8 mouse cellular contexts compared by ENCODE assay signal in genomic region chr15:82255944-82256383, GRCm38 (mm10). TPM values are rescaled to one million over a fixed set of nuclear protein-coding genes. Genes with fewer than 3 reads are reported as not detected.
DNase-seq lines count a peak whose midpoint lies in the region; TF ChIP-seq lines count a peak whose summit lies in the region.

No protein-coding gene starts in this region.

- no peak for TF ChIP-seq POLR2A in CH12.LX (IDR thresholded peaks at IDR 0.05; ENCODE audit: low read depth, low read length)

- in situ Hi-C loops in CH12.LX (cut with MboI; ENCODE audit: low pct_ligation_motif_present, low pct_unique_long_range_greater_than_20kb, low sequenced_read_pairs): loop anchor here (25.0 kb wide), 1 partner anchor 831 kb away; the partner anchor contains the start of gene Serhl

- dilution Hi-C loops in CH12.LX (cut with MboI; ENCODE audit: extremely low pct_ligation_motif_present, extremely low pct_unique_long_range_greater_than_20kb, low sequenced_read_pairs): no loop called here

- no peak for TF ChIP-seq EP300 in CH12.LX (IDR thresholded peaks at IDR 0.05; ENCODE audit: low read length)

- no peak overlapping the region for H3K4me2 ChIP-seq in CH12.LX (ENCODE audit: insufficient read depth, low read depth, poor library complexity, severe bottlenecking)

- peak; percentile 35 for DNase-seq in CH12.LX (ENCODE audit: extremely low read depth)
- DNase-seq in cerebellum, adult 8-10 months: peak; percentile 74
- peak; percentile 84 to 89 for DNase-seq in frontal cortex, postnatal 10 days (ENCODE audit: low spot score in 2 of 2)
- peak; percentile 75 to 92 for DNase-seq in left cerebral cortex, postnatal 10 days (ENCODE audit: extremely low spot score in 1 of 2, low spot score in 2 of 2)
- DNase-seq in retina, postnatal 7 days (ENCODE audit: low read depth, low spot score): peak; percentile 55
- no peak for DNase-seq in urinary bladder, postnatal 25 days (ENCODE audit: low spot score)
- no peak for DNase-seq in adrenal gland, adult 2 months
- DNase-seq in gastrocnemius, postnatal 14 days: no peak

- H3K79me2 ChIP-seq in CH12.LX (replicated peaks; ENCODE audit: control insufficient read depth, extremely low read depth, insufficient read depth, poor library complexity, severe bottlenecking): no peaks in the 10 kb centered on the region

- H3K27me3 ChIP-seq in CH12.LX (replicated peaks): peaks cover 67% of the 10 kb centered on the region

- H3K36me3 ChIP-seq in CH12.LX (replicated peaks in 1 of 2; ENCODE audit: control insufficient read depth in 1 of 2, insufficient read depth in 1 of 2, low read length in 1 of 2): no peaks in the 10 kb centered on the region

- intact Hi-C loops in left cerebral cortex, postnatal 10 days (cut with DNase I): no loop called here
- intact Hi-C loops in gastrocnemius, postnatal 14 days (cut with DNase I; ENCODE audit: low total_unique reads): no loop called here

- TF ChIP-seq CTCF in CH12.LX (conservative IDR thresholded peaks at IDR 0.05 in 1 of 2, IDR thresholded peaks at IDR 0.05 in 1 of 2; ENCODE audit: low read depth in 2 of 2, low read length in 2 of 2): peak in 1 of 2 experiments; percentile 21; a peak in 1 of 4 replicates

- H3K27ac ChIP-seq in CH12.LX (ENCODE audit: insufficient read depth, low read depth): no peak overlapping the region

- peaks cover 8 to 17% of the 10 kb centered on the region in 2 experiments for H3K4me1 ChIP-seq in CH12.LX (ENCODE audit: control insufficient read depth in 1 of 2, insufficient read depth in 2 of 2)

- no peak overlapping the region for H3K9ac ChIP-seq in CH12.LX (ENCODE audit: insufficient read depth, low read depth)

- no peak for TF ChIP-seq RAD21 in CH12.LX (IDR thresholded peaks at IDR 0.05; ENCODE audit: low read depth, low read length)

- H3K4me3 ChIP-seq in CH12.LX (replicated peaks in 1 of 3; ENCODE audit: low read depth in 2 of 3, low read length in 2 of 3, poor library complexity in 1 of 3): no peak overlapping the region

- peaks cover 18% of the 10 kb centered on the region for H3K9me3 ChIP-seq in CH12.LX (replicated peaks; ENCODE audit: low read length)

TF ChIP-seq in CH12.LX, 34 proteins besides CTCF, POLR2A, EP300 and RAD21:
- TF ChIP-seq TCF12 (IDR thresholded peaks at IDR 0.05; ENCODE audit: low read depth, low read length) (peak; percentile 33; the same call in 1 of the 2 replicates), IRF4 (IDR thresholded peaks at IDR 0.05; ENCODE audit: low read depth, low read length) (no peak)

RNA-seq across cellular contexts. Expression of gene 1500009C09Rik, which starts 3.8 kb away (rescaled TPM):
- total RNA-seq in CH12.LX (2012; rRNA removed): not detected in 2 replicates
- total RNA-seq in CH12.LX (2014; rRNA removed): not detected in 2 replicates
- polyA plus RNA-seq in CH12.LX (2012; ENCODE audit: insufficient read length, low read depth): not detected in 2 replicates
- total RNA-seq in left cerebral cortex, postnatal 10 days (2021): 10 to 100 TPM; 83.1 to 87.6 TPM
- total RNA-seq in adrenal gland, adult 2 months (2021): under 1 TPM; 0.31 to 0.32 TPM
- 0.23 and 0.26 TPM in 2 replicates for polyA plus RNA-seq in adrenal gland, adult 2 months (2012; rRNA removed)
- not detected for total RNA-seq in gastrocnemius, postnatal 14 days (2021)

RNA-seq across cellular contexts. Expression of gene Cenpm, which starts 11.4 kb away (rescaled TPM):
- total RNA-seq in CH12.LX (2012; rRNA removed): 31.5 and 34.2 TPM in 2 replicates
- 17.1 and 22.8 TPM in 2 replicates for total RNA-seq in CH12.LX (2014; rRNA removed)
- polyA plus RNA-seq in CH12.LX (2012; ENCODE audit: insufficient read length, low read depth): 39.6 and 44.0 TPM in 2 replicates
- 1 to 10 TPM; 4.5 to 4.8 TPM for total RNA-seq in left cerebral cortex, postnatal 10 days (2021)
- 1 to 10 TPM in 1 of 2 experiments, under 1 TPM in 1; 0.93 to 1.9 TPM for total RNA-seq in adrenal gland, adult 2 months (2021)
- polyA plus RNA-seq in adrenal gland, adult 2 months (2012; rRNA removed): 11.0 and 11.1 TPM in 2 replicates
- total RNA-seq in gastrocnemius, postnatal 14 days (2021): 1 to 10 TPM; 1.8 to 2.6 TPM

RNA-seq across cellular contexts. Expression of gene Sept3, which starts 18.7 kb away (rescaled TPM):
- total RNA-seq in CH12.LX (2012; rRNA removed) (0.04 and 0.13 TPM in 2 replicates), CH12.LX (2014; rRNA removed) (not detected in 2 replicates)
- 0.07 TPM in 1 of 2 replicates, not detected in the other for polyA plus RNA-seq in CH12.LX (2012; ENCODE audit: insufficient read length, low read depth)
- 100 to 1,000 TPM; 512 to 519 TPM for total RNA-seq in left cerebral cortex, postnatal 10 days (2021)
- total RNA-seq in adrenal gland, adult 2 months (2021): 1 to 10 TPM; 2.9 to 4.7 TPM
- 2.1 and 2.9 TPM in 2 replicates for polyA plus RNA-seq in adrenal gland, adult 2 months (2012; rRNA removed)
- 1 to 10 TPM in 1 of 2 experiments, under 1 TPM in 1; 0.71 to 1.4 TPM for total RNA-seq in gastrocnemius, postnatal 14 days (2021)

RNA-seq across cellular contexts. Expression of gene Tnfrsf13c, which starts 31.8 kb away (rescaled TPM):
- 287 and 334 TPM in 2 replicates for total RNA-seq in CH12.LX (2012; rRNA removed)
- total RNA-seq in CH12.LX (2014; rRNA removed): 188 and 204 TPM in 2 replicates
- polyA plus RNA-seq in CH12.LX (2012; ENCODE audit: insufficient read length, low read depth): 219 and 257 TPM in 2 replicates
- under 1 TPM; 0.30 to 0.73 TPM for total RNA-seq in left cerebral cortex, postnatal 10 days (2021)
- total RNA-seq in adrenal gland, adult 2 months (2021): not detected
- polyA plus RNA-seq in adrenal gland, adult 2 months (2012; rRNA removed): 0.08 and 0.15 TPM in 2 replicates
- total RNA-seq in gastrocnemius, postnatal 14 days (2021): not detected

RNA-seq across cellular contexts. Expression of gene Wbp2nl, which starts 42.8 kb away (rescaled TPM):
- total RNA-seq in CH12.LX (2012; rRNA removed) (not detected in 2 replicates), CH12.LX (2014; rRNA removed) (not detected in 2 replicates)
- polyA plus RNA-seq in CH12.LX (2012; ENCODE audit: insufficient read length, low read depth): not detected in 2 replicates
- total RNA-seq in left cerebral cortex, postnatal 10 days (2021): not detected
- not detected for total RNA-seq in adrenal gland, adult 2 months (2021)
- not detected in 2 replicates for polyA plus RNA-seq in adrenal gland, adult 2 months (2012; rRNA removed)
- total RNA-seq in gastrocnemius, postnatal 14 days (2021): not detected

Comparison
In these comparisons a context has a peak if more than half of its experiments do, and no peak if none do; other contexts are left out.
1. DNase-seq: peak in CH12.LX (single experiment), cerebellum, adult 8-10 months (single experiment), frontal cortex, postnatal 10 days (2 of 2), left cerebral cortex, postnatal 10 days (2 of 2) and retina, postnatal 7 days (single experiment); none in urinary bladder, postnatal 25 days (single experiment), adrenal gland, adult 2 months (single experiment) and gastrocnemius, postnatal 14 days (single experiment).
2. RNA of gene 1500009C09Rik, which starts 3.8 kb away (total RNA-seq): 83.1 to 87.6 TPM in left cerebral cortex, postnatal 10 days; 0.31 to 0.32 TPM in adrenal gland, adult 2 months, not detected in gastrocnemius, postnatal 14 days and not detected in CH12.LX; every median in the first group is over 10 times any median in the second.
3. RNA of gene Sept3, which starts 18.7 kb away (total RNA-seq): 512 to 519 TPM in left cerebral cortex, postnatal 10 days; 2.9 to 4.7 TPM in adrenal gland, adult 2 months, 0.71 to 1.4 TPM in gastrocnemius, postnatal 14 days and 0.04 to 0.13 TPM in CH12.LX; every median in the first group is over 10 times any median in the second.